Mouse (Mus musculus): ENCODE measurements around the gene Lrfn2.

DNA sequence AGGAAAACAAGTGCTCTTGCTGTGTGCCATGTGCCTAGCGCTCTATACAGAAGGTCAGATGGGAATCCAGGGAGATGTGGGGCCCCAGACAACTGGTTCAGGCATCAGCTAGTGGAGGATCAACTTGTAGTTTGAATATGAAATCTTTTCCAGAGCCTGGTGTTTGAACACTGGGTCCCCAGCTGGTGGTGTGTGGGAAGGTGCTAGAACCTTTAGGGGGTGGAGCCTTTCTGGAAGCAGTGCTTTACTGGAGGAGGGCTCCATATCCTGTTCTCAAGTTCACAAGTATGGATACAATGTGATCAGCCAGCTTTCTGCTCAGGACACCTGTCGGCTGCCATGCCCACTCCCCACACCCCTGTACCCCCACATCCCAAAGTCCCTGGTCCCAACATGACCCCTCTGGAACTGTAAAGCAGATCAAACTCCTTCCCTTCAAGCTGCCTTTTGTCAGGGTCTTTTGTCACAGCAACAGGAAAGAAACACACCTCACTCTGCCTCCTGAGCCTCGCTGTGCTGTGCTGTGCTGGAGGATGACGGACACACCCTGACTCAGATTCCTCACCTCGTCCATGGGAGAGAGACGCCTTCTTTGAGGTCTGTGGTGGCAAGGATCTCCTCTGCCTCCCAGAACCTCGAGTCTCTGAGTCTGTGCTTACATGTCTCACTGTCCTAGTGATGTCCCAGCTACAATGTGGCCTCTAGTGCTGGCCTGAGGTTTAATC lies 81.9 kb downstream of the Lrfn2 start:
- TF ChIP-seq CTCF (IDR thresholded peaks at IDR 0.05; ENCODE audit: borderline replicate concordance, extremely low read depth, insufficient read depth, insufficient read length) = no peak
- TF ChIP-seq POLR2A (IDR thresholded peaks at IDR 0.05; ENCODE audit: borderline replicate concordance, extremely low read depth, insufficient read depth, insufficient read length, poor library complexity, severe bottlenecking) = no peak
